Mouse (Mus musculus) testis, postnatal 14 days (tissue): ENCODE data around the gene Lbh.

ENCODE experiments used
- DNase-seq: peaks from one replicate; pipeline ENCODE4 v3.0.0; 2021; ENCODE audit warnings: low spot score

Lbh gene

DNA sequence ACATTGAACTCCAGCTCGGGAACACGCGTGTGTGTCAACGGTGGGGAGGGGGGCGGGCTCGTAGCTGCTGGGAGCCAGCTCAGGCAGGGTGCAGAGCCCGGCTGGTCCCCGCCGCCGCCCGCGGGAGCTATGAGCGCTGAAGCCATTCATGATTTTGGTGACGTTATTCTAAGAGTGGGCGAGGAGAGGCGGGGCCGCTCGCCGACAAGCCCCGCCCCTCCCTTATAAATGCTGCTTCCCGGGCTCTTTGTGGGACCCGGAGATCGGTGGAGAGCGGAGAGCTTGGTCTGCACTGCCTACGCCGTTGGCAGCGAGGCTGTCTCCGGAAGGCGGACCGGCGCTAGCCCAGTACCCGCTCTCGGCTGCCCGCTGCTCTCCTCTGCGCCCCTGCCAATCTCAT is at the start of gene Lbh:
Gene Lbh (plus strand): TSS at position 253 of the 400 bp plus-strand sequence.
- DNase-seq = peak; percentile 77

DNA sequence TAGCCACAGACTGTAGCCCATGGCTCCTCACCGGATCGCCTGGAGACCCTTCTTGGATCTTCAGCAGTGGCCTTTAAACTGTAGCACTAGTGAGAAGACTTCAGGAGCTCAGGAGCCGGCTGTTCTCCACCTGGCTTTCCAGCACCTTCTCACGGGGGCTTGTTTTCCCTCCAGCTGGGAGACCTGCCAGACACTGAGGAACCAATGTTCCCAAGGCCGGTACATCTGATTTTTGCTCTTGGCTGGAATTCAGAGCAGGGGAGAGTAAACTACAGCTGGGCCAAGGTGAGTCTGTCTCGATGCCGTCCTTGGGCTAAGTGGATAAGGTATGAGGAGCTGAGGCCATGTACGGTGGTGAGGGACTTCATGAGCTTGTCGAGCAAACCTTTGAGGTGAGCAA is 39.1 kb upstream of the Lbh start:
- DNase-seq = peak; percentile 24

DNA sequence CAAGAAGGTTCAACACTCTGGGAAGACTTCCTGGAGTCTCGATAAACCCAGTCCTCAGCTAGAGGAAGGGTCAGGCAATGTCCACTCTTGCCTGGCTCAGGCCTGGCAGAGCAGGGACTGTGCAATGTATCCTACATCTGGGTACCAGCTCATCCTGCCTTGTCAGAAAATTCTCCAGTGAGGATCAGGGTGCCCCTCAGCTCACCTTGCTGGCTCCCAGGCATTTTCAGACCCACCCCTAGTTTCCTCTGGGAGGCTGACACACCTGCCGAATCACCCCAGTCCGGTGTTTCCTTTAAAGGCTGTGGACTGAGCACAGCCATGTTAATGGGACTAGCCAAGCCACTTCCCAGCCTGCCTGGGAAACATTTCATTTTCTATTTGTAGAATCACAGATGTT is 37.9 kb upstream of the Lbh start:
- DNase-seq = no peak

DNA sequence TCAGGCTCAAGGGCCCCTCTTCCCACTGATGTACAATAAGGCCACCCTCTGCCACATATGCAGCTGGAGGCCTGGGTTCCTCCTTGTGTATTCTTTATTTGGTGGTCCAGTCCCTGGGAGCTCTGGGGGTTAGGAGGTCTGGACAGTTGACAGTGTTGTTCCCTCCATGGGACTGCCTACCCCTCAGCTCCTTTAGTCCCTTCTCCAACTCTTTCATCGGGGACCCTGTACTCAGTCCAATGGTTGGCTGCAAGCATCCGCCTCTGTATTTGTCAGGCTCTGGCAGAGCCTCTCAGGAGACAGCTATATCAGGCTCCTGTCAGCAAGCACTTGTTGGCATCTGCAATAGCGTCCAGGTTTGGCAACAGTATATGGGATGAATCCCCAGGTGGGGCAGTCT is 37.1 kb upstream of the Lbh start:
- no peak for DNase-seq

- no peak for DNase-seq
Observed at GRCm38 (mm10) chr17:72881804-72882203, 36.3 kb upstream of the Lbh start.

GRCm38 (mm10) chr17:72889556-72890397 is 28.3 kb upstream of the Lbh start:
- DNase-seq = peak; percentile 34

- DNase-seq = no peak
Observed at GRCm38 (mm10) chr17:72890398-72890898, 27.7 kb upstream of the Lbh start.

- DNase-seq = no peak
Observed at GRCm38 (mm10) chr17:72891556-72891955, 26.5 kb upstream of the Lbh start.

DNA sequence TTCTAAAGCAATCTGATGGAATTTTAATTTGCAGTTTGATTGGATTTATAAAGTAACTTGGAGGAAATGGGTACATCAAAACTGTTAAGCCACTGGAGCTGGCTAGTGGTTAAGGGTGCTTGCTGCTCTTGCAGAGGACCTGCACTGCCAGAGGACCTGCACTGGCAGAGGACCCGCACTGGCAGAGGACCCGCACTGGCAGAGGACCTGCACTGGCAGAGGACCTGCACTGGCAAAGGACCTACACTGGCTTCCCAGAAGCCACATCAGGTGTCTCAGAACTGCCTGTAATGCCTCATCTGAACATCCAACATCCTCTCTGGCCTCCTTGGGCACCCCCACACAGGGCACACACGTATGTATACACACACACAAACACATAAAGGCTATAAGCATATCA is 22.6 kb upstream of the Lbh start:
- DNase-seq = no peak

DNA sequence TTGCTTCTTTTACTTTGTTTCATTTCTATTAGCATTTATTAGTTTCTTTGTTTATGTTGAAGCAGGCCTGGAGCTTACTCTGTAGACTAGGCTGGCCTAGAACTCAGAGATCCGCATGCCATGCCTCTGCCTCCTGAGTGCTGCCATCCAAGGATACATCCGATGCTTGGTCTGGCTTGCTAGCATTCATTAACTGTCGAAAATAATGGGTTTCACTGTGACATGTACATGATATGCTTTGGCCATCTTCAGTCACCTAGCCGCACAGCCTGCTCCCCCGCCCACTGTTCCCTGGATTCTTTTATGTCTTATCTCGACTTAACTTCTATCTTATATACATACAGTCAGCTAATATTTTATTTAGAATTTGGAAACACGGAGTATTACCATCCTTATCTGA is 21.0 kb upstream of the Lbh start:
- DNase-seq = no peak

GRCm38 (mm10) chr17:72897961-72898360 is 20.1 kb upstream of the Lbh start:
- no peak for DNase-seq

DNA sequence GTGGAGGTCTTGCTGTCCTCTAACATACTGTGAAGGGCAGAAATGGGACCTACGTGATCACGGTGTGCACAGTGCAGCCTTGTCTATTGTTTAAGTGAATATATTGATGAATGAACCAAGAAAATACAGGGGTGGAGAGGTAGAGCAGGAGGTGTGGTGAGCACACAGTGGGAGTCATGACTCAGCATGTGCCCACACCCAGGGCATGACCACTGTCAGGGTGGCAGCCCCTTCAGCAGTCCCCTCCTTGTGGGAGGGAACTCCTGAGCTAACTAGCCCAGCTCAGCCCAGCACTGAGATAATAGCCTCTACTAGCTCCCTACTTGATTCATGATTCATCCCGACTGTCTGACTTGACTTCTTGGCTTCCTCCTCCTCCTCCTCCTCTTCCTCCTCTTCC is 19.3 kb upstream of the Lbh start:
- DNase-seq = no peak

GRCm38 (mm10) chr17:72901021-72901420 is 17.1 kb upstream of the Lbh start:
- no peak for DNase-seq

- DNase-seq = no peak
Observed at GRCm38 (mm10) chr17:72901705-72902104, 16.4 kb upstream of the Lbh start.

GRCm38 (mm10) chr17:72903321-72903720 is 14.8 kb upstream of the Lbh start:
- DNase-seq = no peak

DNA sequence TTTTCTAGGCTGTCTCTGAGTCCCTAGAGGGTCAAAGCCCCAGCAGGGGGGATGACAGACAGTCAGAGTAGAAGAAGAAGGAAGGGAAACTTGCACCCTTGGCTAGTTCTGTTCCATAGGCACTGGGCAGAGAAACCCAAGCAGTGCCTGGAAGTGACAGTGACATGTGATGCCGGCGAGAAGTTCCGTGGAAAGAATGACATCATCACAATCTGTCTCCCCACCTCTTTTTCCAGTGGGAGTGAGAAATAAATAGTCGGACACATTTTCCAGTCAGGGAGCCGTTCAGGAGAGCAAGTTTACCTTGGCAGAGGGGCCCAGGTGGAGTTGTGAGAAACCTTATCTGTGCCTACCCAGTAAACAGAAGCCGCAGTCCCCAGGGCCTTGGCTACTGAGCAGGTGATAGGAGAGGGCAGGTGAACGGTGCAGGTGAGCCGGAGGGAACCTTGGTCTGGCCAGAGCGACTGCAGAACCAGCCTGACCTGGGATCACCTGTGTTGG is 14.1 kb upstream of the Lbh start:
- no peak for DNase-seq

DNA sequence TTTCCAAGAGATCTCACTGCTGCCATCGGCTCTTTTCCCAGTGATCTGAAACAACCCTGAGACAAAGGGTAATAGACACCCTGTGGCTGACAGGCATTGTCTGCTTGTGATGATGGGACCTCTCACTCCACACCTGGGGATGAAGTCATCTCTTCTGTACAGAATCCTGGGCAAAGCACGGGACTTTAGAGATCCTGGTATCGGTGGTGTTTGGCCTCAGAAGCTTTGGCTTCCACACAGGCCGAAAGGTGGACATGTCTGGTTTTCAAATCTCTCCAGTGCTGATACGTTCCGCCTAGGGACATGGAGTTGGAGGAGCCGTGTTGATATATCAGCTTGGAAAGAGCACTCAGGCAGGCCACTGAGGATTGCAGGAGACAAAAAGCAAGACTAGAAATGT is 13.2 kb upstream of the Lbh start:
- no peak for DNase-seq

DNA sequence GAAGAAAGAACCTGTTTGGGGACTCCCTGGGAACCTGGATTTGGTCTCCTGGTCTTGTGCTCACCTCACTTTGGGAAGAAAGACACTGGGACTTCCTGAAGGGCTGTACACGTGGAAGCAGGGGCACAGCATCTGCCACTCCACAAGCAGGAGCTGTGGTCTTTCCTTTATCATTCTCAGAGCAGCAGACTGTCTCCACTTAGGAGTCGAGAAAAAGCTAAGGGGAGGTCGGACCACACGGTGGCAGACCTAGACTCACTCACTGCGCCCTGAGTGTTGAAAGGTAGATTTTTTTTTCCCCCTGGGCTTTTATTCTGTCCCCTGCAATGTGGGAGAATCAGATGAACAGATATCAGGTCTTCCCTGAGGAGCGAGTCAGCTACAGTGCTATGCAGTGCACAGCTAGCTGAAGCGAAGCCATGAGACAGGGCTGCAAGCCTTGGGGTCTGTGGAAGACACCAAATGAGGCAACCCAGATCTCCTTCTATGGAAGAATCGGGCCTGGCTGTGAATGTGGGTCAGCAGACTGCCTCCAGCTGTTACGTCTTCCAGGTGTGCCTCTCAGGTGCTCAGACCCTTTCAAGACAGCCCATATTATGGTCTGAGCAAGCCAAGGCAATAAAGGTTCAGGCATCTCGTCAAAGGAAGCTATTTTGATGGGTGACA is 11.7 kb upstream of the Lbh start:
- no peak for DNase-seq

GRCm38 (mm10) chr17:72907211-72907610 is 10.9 kb upstream of the Lbh start:
- no peak for DNase-seq

DNA sequence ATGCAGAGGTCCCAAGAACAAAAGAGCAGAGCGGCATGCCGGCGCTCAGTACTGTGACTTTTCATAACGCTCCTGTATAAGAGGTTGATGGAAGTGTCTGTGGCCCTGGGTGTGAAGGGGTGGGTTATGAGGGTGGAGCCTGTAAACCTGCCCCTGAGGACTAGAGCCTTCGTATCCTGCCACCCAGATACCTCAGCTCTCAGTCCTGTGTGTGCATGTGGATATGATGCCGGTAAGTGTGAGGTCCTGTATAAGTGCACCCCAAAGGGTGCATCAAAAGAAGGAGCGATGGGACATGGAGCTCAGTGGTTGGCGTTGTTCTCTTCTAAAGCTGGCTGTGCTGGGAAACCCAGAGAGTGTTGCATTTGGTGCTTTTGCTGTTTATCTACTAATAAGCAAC is 10.3 kb upstream of the Lbh start:
- DNase-seq = no peak

DNA sequence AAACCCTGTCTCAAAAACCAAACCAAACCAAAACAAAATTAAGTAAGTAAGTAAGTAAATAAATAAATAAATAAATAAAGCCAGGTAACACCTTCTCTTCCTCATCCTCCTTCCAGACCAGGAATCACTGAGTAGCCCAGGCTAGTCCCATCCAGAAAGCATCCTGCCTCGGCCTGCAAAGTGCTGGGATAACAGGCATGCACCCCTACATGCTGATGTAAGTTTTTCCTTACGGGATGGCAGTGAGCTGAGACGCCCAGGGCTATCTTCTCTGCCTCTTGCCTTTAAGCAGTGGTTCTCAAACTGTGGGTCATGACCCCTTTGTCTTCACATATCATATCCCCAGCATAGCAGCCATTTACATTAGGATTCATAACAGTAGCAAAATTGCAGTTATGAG is 9.5 kb upstream of the Lbh start:
- no peak for DNase-seq

DNA sequence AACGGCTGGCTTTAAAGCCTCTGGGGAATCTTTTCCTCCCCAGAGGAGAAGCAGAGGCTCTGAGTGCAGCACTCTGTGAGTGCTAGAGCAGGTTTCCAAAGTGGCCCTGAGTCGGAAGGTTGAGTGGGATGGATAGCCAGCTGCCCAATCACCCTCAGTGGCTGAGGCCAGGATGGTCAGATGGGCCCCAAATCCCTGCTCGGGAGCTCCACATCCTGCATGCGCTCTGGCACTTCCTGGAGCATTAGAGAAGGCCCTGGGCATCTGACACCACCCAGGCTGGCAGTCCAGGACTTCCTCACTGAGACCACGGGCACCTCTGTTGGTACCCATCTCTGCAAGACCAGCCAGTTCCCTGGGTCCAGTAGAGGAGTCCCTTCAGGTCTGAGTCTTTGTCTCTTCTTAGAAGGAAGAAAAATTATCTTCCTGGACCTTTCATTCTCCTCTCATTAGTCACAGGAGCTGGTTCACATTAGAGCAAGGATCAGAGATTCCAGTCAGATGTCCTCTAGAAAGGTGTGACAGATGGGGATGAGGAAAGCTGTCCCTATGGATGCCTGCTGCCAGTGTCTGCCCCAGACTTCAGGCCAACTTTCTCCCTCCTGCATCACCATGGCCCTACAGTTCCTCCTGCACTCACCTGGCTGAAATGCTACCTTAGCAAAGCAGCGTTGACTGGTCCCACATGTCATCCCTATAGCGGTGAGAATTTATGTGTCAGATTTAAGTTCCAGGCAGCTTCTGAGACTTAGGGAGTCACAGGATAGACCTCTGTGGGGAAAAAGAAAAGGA is 8.8 kb upstream of the Lbh start:
- DNase-seq = no peak

DNA sequence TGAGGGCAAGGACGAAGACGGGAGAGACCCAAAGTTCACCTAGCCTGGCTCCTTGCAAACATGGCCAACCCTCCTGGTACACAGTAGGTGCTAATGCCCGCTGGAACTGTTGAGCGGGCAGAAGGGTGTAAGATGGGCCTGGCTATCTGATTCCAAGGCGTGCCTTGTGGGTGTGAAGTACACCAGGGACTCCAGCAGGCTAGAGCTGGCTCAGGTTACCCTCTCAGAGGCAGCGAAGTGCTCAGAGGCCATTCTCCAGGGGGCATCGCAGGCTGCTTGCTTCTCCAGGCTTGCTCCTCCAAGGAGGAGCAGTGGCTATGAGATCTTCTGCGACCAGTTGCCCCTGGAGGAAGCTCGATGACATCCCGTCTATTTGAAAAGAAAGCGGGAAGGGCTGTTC is 6.8 kb upstream of the Lbh start:
- DNase-seq = no peak
